Mouse (Mus musculus) stomach, embryonic 15.5 days (tissue): ENCODE results near the gene Clcf1. TPM values are rescaled to one million over a fixed set of nuclear protein-coding genes. Genes with fewer than 3 reads are reported as not detected.

Experiments
- ATAC-seq: fragments of 200-750 bp; cut with Nextera tagmentation; 2 replicates; pipeline ENCODE4 v1.8.0; 2017; ENCODE audit warnings: low read depth, moderate number of reproducible peaks, moderate TSS enrichment; ENCODE audit not compliant: insufficient read depth, low FRiP score
- H3K27ac ChIP-seq: fragments of 300-500 bp; sonication (generic); 2 replicates; pipeline ENCODE4 v1.5.1; 2015; ENCODE audit warnings: mild to moderate bottlenecking, inconsistent platforms
- H3K27me3 ChIP-seq: fragments of 300-500 bp; sonication (generic); replicated peaks from 2 replicates; pipeline ENCODE4 v1.6.1; 2015; ENCODE audit warnings: inconsistent platforms
- H3K36me3 ChIP-seq: fragments of 300-500 bp; sonication (generic); 2 replicates; pipeline ENCODE4 v1.6.1; 2015; ENCODE audit warnings: inconsistent platforms
- H3K4me1 ChIP-seq: fragments of 300-500 bp; sonication (generic); 2 replicates; pipeline ENCODE4 v1.6.1; 2015; ENCODE audit warnings: inconsistent platforms
- H3K4me2 ChIP-seq: fragments of 300-500 bp; sonication (generic); 2 replicates; pipeline ENCODE4 v1.6.1; 2015; ENCODE audit warnings: mild to moderate bottlenecking, inconsistent platforms
- H3K4me3 ChIP-seq: fragments of 300-500 bp; sonication (generic); replicated peaks from 2 replicates; pipeline ENCODE4 v1.5.1; 2015; ENCODE audit warnings: inconsistent platforms
- H3K9ac ChIP-seq: fragments of 300-500 bp; sonication (generic); 2 replicates; pipeline ENCODE4 v1.6.1; 2015; ENCODE audit warnings: inconsistent platforms
- H3K9me3 ChIP-seq: fragments of 300-500 bp; sonication (generic); 2 replicates; pipeline ENCODE4 v1.6.1; 2016; ENCODE audit warnings: inconsistent platforms
- WGBS: fragments of 180-500 bp; shearing (Covaris S2); methylation state at CpG from one replicate; pipeline ENCODE4 v1.1.7; 2015; 5-methylcytosine and 5-hydroxymethylcytosine counted together
- polyA plus RNA-seq: library from polyadenylated mRNA; unstranded; fragments of >200 nt; fragmentation: Nextera tagmentation; extraction: Ambion mirVana; gene quantifications from 2 replicates; pipeline ENCODE4 v1.2.1, GENCODE M21; 2015

Clcf1 gene
- polyA plus RNA-seq, 1 experiment from 2014 or later = 5.4 TPM

DNA sequence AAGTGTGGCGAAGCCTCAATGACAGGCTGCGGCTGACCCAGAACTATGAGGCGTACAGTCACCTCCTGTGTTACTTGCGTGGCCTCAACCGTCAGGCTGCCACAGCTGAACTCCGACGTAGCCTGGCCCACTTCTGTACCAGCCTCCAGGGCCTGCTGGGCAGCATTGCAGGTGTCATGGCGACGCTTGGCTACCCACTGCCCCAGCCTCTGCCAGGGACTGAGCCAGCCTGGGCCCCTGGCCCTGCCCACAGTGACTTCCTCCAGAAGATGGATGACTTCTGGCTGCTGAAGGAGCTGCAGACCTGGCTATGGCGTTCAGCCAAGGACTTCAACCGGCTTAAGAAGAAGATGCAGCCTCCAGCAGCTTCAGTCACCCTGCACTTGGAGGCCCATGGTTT lies 8.1 kb downstream of the Clcf1 start:
- Histone ChIP-seq H3K4me1 (peaks cover 38% of the 10 kb centered on the region), H3K36me3 (no peaks in the 10 kb centered on the region), H3K9ac (no peak overlapping the region), H3K27me3 (no peaks in the 10 kb centered on the region), H3K27ac (no peak overlapping the region), H3K4me2 (peak overlapping the region; percentile 33; the same call in 1 of the 2 replicates), H3K9me3 (no peaks in the 10 kb centered on the region), H3K4me3 (no peak overlapping the region)
- no peak for ATAC-seq
- whole genome bisulfite sequencing = 58% methylated on average over 11 of the region's 11 CpGs

DNA sequence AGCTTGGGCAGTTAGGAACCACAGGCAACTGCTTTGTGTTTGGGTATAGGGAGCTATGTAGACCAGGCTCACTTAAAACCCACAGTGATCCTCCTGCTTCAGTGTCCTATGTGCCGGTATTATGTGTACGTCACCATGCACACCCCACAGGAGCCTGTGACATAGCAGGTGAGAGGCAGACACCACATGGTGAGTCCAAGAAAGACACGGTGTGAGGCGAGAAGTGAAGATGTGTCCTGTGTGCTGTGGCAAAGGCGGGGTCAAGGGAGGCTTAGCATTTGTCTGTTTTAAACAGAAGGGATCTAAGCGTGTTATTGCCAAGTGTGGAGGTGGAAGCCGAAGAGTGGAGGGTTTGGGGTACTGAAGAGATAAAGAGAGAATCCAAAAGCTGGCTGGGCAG lies 12.7 kb downstream of the Clcf1 start:
- Histone ChIP-seq H3K4me1 (peaks cover 32% of the 10 kb centered on the region), H3K27ac (no peak overlapping the region), H3K9ac (no peak overlapping the region), H3K27me3 (no peaks in the 10 kb centered on the region), H3K36me3 (no peaks in the 10 kb centered on the region), H3K4me2 (no peak overlapping the region), H3K9me3 (no peaks in the 10 kb centered on the region), H3K4me3 (no peak overlapping the region)
- no peak for ATAC-seq
- 88% methylated on average over 7 of the region's 7 CpGs for WGBS

DNA sequence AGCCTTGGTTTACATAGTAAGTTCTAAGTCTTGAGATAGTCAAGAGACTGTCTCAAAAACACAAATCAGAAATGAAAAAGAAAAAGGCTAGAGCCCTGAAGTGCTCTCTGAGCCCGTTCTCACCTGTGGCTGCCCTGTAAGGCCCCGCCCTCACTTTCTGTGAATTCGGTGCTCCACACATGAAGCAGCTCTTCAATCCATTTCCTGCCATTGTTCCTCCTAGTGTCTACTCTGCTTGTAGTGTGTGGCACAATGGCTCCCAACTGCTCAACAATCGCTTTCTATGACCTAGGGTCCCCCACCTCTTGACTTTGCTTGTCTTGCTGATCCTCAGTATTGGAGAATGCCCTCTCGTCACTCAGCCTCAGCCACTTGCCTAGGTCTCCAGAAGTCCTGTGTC lies 13.4 kb downstream of the Clcf1 start:
- peaks cover 28% of the 10 kb centered on the region for H3K4me1 ChIP-seq
- H3K4me3 ChIP-seq = no peak overlapping the region
- ATAC-seq = no peak
- no peak overlapping the region for H3K9ac ChIP-seq
- H3K36me3 ChIP-seq = no peaks in the 10 kb centered on the region
- H3K9me3 ChIP-seq = no peaks in the 10 kb centered on the region
- no peaks in the 10 kb centered on the region for H3K27me3 ChIP-seq
- WGBS = 67% methylated on average over 5 of the region's 5 CpGs
- H3K27ac ChIP-seq = no peak overlapping the region
- H3K4me2 ChIP-seq = no peak overlapping the region

DNA sequence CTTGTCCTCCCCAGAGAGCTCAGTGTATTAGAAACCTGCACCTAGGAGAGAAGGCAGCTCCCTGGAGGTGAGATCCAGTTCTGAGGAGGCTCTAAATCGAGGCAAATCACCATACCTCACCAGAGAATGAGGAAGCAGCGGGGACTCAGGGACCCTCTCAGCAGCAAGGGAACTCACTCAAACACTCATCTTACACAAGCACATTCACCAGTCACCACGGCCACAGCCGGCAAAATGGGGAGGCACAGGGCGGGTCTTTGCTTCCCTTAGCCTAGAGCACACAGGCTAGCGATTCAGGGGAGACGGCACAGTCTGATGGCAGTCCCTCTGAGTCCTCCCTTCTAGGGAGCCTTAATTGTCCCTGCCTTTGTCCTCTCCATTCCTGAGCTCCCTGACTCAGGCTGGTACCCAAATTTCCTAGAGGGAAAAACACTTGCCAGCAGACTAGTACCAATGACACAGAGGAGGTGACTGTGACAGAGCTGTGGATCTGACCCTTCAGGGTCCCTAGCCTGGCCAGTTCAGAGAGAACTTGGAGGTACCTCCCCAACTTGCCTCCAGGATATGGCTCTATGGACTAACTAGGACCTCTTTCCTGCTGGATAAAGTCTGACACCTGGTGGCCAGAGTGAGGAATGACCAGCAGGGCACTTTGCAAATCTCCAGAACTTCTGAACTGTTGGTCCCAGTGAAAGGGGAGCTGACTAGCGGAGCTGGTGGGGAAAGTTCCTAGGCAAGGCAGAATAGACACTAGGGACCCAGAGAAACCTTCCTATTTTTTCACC lies 14.0 kb downstream of the Clcf1 start:
- WGBS = 19% methylated on average over 8 of the region's 8 CpGs
- Histone ChIP-seq H3K4me1 (peaks cover 29% of the 10 kb centered on the region), H3K4me3 (no peak overlapping the region), H3K36me3 (no peaks in the 10 kb centered on the region), H3K4me2 (no peak overlapping the region), H3K9me3 (no peaks in the 10 kb centered on the region), H3K27ac (no peak overlapping the region), H3K9ac (no peak overlapping the region), H3K27me3 (no peaks in the 10 kb centered on the region)
- ATAC-seq = peak; percentile 17; the same call in 1 of the 2 replicates

DNA sequence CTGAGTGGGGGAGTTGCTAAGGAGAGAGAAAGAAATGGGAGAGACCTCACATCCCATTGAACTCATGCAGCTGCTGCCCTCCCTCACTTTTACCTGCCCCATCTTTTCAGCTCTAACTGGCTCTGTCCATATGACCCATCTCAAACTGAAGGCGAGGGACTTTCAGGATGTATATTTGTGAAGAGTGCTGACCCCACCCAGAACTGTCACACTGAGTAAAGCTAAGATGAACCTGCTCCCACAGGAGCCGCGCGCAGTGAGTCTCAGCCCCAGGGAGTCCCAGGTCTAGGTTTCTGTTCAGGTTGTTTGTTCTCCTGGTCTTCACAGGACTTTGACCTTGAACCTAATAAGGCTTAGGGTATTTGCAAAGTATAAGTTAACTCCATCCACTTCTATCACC lies 14.9 kb downstream of the Clcf1 start:
- H3K4me1 ChIP-seq = peaks cover 29% of the 10 kb centered on the region

DNA sequence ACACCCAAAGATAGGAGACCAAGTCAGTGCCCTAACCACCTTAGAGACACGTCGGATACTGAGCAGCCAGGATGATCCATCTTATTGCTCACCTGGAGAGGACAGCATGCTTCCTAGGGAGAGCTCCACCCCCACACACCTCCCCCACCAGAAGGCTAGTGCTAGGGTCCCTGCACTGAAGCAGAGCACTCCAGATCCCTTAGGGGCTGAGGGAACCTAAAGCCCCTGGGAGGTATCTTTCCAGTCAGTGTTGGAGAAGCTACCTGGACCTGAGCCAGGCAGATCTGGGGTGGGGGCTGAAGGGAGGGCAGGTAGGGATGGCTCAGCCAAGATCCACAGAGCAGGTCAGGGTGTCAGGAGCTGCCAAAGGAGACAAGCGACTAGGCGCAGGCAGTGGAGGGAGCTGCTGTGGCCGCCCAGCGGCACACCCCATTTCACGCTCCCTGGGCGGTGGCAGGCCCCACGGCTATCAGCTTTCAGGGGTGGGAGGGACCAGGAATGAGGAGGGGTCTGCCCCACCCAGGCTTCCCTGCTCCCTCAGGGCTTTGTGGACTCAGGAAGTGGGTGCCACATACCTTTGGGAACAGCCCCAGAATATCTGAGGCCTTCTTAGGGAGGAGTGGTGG lies 15.5 kb downstream of the Clcf1 start:
- Histone ChIP-seq H3K4me2 (peak overlapping the region; percentile 21), H3K36me3 (no peaks in the 10 kb centered on the region), H3K27ac (0 out of 2 replicates have a peak overlapping the region, but pooled peaks have one; percentile 61), H3K4me1 (peaks cover 29% of the 10 kb centered on the region), H3K27me3 (no peaks in the 10 kb centered on the region), H3K9ac (no peak overlapping the region), H3K4me3 (no peak overlapping the region), H3K9me3 (no peaks in the 10 kb centered on the region)
- 35% methylated on average over 9 of the region's 9 CpGs for WGBS
- peak; percentile 44 for ATAC-seq

More for the DNA sequence above, 14.9 kb downstream of the Clcf1 start:
- Histone ChIP-seq H3K9me3 (no peaks in the 10 kb centered on the region), H3K4me2 (no peak overlapping the region), H3K36me3 (no peaks in the 10 kb centered on the region), H3K9ac (no peak overlapping the region), H3K27me3 (no peaks in the 10 kb centered on the region), H3K4me3 (no peak overlapping the region), H3K27ac (no peak overlapping the region)
- 66% methylated on average over 4 of the region's 4 CpGs for WGBS
- ATAC-seq = no peak

DNA sequence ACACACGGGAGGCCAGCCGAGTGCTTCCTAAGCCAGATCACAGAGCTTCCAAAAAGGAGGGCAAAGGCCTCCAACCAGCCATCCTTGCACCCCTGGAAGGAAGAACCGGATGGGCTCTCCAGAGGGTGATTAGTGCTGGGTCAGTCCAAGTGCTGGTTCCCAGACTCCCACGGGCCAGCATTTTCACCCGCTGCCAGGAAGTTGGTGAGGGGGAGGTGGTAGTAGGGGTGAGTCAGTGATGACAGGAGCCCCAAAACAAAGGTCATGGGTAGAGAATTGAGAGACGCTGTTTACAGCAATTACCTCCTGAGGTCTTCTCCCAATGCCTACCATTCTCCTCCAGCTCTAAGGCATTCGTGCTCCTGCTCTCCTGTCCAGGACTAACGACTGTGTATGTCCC lies 16.4 kb downstream of the Clcf1 start:
- ATAC-seq = no peak
- peaks cover 29% of the 10 kb centered on the region for H3K4me1 ChIP-seq
- no peaks in the 10 kb centered on the region for H3K27me3 ChIP-seq
- 59% methylated on average over 8 of the region's 8 CpGs for WGBS
- no peaks in the 10 kb centered on the region for H3K9me3 ChIP-seq
- H3K9ac ChIP-seq = no peak overlapping the region
- H3K36me3 ChIP-seq = no peaks in the 10 kb centered on the region
- H3K4me2 ChIP-seq = no peak overlapping the region
- no peak overlapping the region for H3K4me3 ChIP-seq
- H3K27ac ChIP-seq = peak overlapping the region; percentile 61

DNA sequence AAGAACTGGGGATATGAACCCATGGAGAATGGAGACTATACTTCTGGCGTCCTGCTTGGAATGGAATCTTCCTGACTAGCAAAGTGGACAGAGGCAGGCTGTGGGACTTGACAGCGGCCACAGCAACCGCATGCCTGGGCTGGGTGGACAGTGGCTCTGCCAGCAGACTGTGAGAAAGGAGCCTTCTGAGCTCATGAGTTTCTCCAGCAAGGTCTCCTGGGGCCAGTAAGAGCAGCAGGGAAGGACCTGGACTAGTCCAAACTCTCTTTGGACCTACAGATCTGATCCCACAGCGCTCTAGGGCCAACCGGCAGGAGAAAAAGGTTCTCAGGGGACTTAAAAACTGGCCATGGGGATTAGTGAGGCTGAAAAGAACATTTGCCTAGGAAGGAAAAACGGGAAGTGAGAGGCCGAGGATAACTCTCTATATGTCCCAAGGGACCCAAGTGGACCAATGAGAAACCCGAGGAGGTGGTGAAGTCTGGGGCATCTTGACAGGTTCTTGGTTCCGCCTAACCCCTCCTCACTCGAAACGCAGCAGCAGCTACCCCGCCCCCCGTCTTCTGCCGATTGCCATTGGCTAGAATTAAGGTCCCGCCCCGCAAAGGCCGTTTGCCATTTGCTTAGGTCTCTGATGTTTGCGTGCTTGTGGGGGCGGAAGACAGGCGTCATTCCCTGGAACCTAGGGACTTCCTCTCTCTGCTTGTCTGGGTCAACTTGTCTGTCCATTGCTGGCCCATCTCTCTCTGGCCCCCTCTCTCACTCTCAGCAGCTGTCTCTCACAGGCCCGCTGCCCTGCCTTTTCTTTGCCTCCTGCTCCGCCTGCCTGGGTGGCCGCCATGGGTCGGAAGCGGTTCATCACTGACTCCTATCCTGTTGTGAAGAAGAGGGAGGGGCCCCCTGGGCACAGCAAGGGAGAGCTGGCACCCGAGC lies 17.5 kb downstream of the Clcf1 start, which contains the start of gene Pold4:
Gene Pold4 (plus strand): TSS at position 647 of the 933 bp plus-strand sequence.
- Histone ChIP-seq H3K4me1 (peaks cover 29% of the 10 kb centered on the region), H3K4me2 (peak within 1 kb of the TSS; percentile 75), H3K27me3 (no peaks in the 10 kb centered on the region), H3K27ac (peak within 1 kb of the TSS; percentile 85), H3K9ac (peak within 1 kb of the TSS; percentile 42; the same call in 1 of the 2 replicates), H3K4me3 (peak within 1 kb of the TSS; percentile 51), H3K9me3 (no peaks in the 10 kb centered on the region), H3K36me3 (no peaks in the 10 kb centered on the region)
- WGBS = 10% methylated on average over 26 of the region's 26 CpGs
- peak; percentile 83 for ATAC-seq

DNA sequence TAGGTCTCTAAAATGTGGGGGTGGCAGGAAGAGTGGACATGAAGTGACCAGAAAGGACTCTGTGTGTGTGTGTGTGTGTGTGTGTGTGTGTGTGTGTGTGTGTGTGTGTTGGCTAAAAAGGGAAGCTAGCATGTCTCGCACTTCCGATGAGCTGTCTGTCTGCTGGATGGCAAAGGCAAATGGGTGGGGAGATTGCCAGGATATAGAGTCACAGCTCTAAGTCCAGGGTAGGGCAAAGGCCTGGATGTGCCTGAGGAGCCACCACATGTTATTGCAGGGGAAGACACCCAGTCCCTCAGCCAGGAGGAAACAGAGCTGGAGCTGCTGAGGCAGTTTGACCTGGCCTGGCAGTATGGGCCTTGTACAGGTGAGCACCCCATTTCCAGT lies 18.1 kb downstream of the Clcf1 start:
- Histone ChIP-seq H3K9ac (peak overlapping the region; percentile 42; the same call in 1 of the 2 replicates), H3K4me3 (peak overlapping the region; percentile 51), H3K4me2 (peak overlapping the region; percentile 75), H3K27ac (peak overlapping the region; percentile 85), H3K27me3 (no peaks in the 10 kb centered on the region), H3K9me3 (no peaks in the 10 kb centered on the region), H3K4me1 (peaks cover 29% of the 10 kb centered on the region), H3K36me3 (no peaks in the 10 kb centered on the region)
- ATAC-seq = no peak
- 14% methylated on average over 2 of the region's 2 CpGs for WGBS

DNA sequence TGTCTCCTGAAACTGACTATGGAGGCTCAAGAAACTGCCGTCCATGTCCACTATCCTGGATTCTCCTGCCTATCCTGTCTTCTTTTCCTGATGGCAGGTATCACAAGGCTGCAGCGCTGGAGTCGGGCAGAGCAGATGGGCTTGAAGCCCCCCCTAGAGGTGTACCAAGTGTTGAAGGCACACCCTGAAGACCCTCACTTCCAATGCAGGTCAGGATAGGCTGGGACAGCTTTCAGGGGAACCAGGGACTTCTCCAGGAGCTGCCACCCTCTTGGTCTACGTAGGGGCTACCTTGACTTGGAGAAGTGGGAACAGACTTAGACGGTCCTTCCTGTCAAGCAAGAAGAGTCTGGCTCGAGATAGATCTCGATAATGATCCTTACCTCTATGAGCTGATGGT lies 18.6 kb downstream of the Clcf1 start:
- Histone ChIP-seq H3K27ac (0 out of 2 replicates have a peak overlapping the region, but pooled peaks have one; percentile 85), H3K9me3 (no peaks in the 10 kb centered on the region)
- 83% methylated on average over 7 of the region's 7 CpGs for WGBS

DNA sequence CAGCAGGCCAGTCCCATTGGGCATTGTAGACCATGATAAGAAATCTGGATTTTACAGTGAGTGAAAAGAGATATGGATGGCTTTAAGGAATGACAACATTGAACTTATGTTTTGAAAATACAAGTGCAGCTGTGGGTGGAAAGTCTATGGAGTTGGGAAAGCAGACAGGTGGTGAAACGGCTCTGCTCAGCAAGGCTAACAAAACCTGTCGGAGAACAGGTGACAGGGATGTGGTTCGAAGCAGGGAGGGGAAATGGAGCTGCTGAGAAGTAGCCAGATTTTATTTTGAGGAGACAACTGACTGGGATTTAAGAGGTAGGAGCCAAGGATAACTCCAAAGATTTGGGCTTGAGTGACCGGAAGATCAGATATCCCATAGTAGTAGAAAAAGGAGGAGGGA lies 20.5 kb downstream of the Clcf1 start:
- no peak overlapping the region for H3K4me3 ChIP-seq
- H3K27me3 ChIP-seq = no peaks in the 10 kb centered on the region
- no peak for ATAC-seq

More for the DNA sequence above, 18.6 kb downstream of the Clcf1 start:
- Histone ChIP-seq H3K36me3 (no peaks in the 10 kb centered on the region), H3K9ac (0 out of 2 replicates have a peak overlapping the region, but pooled peaks have one; percentile 42), H3K27me3 (no peaks in the 10 kb centered on the region), H3K4me3 (peak overlapping the region; percentile 51; the same call in 1 of the 2 replicates), H3K4me1 (peaks cover 29% of the 10 kb centered on the region), H3K4me2 (peak overlapping the region; percentile 75; the same call in 1 of the 2 replicates)
- ATAC-seq = no peak

More for the DNA sequence above, 20.5 kb downstream of the Clcf1 start:
- Histone ChIP-seq H3K4me1 (peaks cover 19% of the 10 kb centered on the region), H3K27ac (no peak overlapping the region), H3K36me3 (no peaks in the 10 kb centered on the region), H3K9ac (no peak overlapping the region), H3K9me3 (no peaks in the 10 kb centered on the region), H3K4me2 (no peak overlapping the region)
- WGBS = 62% methylated on average over 4 of the region's 4 CpGs
